Mouse (Mus musculus): ENCODE results near the gene Cyp26c1.
A peak's percentile ranks its signal among the peaks of the same experiment; 100 is the strongest.

The Cyp26c1 gene

GRCm38 (mm10) chr19:37698273-37699160, 13.1 kb downstream of the Cyp26c1 start:
- DNase-seq (ENCODE audit: low spot score in 2 of 2) = no peak

DNA sequence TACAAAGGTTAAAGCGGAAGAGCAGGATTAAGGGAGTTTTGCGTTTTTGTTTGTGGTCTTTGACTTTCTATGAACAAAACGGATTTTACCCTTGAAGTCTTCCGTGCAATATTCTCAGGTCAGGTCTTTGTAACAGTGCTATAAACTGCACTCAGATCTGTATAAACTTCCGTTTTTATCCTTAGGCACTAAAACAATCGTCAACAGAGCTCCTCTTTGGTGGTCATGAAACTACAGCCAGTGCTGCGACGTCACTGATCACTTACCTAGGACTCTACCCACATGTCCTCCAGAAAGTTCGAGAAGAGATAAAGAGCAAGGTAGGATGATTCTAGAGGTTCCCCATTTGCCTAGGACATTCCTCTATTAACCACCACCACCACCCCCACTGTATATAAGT, 14.3 kb downstream of the Cyp26c1 start:
- no peak for DNase-seq (ENCODE audit: low spot score in 2 of 2)

DNA sequence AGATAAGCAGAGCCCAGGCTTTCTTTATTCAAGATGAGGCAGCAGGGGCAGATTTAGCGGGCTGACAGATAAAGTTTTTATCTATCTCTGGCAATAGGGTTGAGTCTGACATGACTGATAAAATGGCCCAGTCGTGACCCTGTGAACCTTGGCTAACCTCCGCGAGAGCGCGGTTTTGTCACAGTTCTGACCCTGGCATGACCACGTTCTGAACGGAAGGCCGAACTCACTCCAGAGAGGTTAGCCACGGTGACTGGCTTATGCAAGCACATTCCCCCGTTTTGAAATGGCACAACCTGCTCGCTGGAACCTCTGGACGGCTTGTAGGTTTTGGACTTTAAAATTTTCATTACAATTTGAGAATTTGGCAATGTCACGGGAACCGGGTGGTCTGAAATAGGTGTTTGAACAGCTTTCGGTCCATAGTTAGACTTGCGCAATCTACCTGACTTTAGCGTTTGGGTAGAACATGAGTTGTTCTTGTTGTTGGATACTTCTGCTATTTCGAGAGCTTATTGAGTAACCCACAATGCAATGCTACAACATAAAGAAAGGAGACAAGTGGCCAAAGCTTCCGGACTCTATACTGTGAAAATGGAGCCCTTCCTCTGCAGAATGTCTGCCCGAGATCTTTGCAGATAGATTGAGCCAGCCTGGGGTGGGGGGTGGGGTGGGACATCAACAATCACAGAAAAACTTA, 17.1 kb downstream of the Cyp26c1 start:
- no peak for DNase-seq (ENCODE audit: low spot score in 2 of 2)

GRCm38 (mm10) chr19:37703902-37704509, 18.6 kb downstream of the Cyp26c1 start:
- peak; percentile 58 to 83 for DNase-seq (ENCODE audit: low spot score in 2 of 2)

GRCm38 (mm10) chr19:37705722-37706121, 20.3 kb downstream of the Cyp26c1 start:
- DNase-seq (ENCODE audit: low spot score in 2 of 2) = no peak

- DNase-seq (ENCODE audit: low spot score in 2 of 2) = no peak
Measured at GRCm38 (mm10) chr19:37714681-37715080, 29.3 kb downstream of the Cyp26c1 start.

GRCm38 (mm10) chr19:37715980-37716379, 30.6 kb downstream of the Cyp26c1 start:
- DNase-seq (ENCODE audit: low spot score in 2 of 2) = no peak

GRCm38 (mm10) chr19:37716524-37717175, 31.3 kb downstream of the Cyp26c1 start:
- DNase-seq (ENCODE audit: low spot score in 2 of 2) = no peak

DNA sequence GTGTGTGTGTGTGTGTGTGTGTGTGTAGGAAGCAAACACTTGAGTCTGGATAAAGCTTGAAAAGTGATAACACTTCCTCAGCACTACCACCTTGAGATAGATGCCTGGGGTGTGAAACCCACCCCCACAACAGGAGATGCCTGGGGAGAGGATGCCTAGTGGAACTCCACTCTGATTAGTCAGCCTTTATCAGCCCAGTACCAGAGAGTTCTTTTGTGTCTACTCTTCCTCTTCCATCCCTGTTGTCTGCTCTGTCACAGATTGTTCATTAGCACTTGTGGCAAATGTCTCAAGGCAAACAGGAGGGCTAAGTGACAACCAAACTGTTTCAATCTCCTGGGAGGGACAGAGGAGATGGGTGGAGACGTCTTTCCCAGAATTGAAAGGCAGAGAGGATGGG, 33.8 kb downstream of the Cyp26c1 start:
- no peak for DNase-seq (ENCODE audit: low spot score in 2 of 2)

GRCm38 (mm10) chr19:37724591-37724990, 39.2 kb downstream of the Cyp26c1 start:
- DNase-seq (ENCODE audit: low spot score in 2 of 2) = no peak

GRCm38 (mm10) chr19:37726585-37726984, 41.2 kb downstream of the Cyp26c1 start:
- DNase-seq (ENCODE audit: low spot score in 2 of 2) = no peak

DNA sequence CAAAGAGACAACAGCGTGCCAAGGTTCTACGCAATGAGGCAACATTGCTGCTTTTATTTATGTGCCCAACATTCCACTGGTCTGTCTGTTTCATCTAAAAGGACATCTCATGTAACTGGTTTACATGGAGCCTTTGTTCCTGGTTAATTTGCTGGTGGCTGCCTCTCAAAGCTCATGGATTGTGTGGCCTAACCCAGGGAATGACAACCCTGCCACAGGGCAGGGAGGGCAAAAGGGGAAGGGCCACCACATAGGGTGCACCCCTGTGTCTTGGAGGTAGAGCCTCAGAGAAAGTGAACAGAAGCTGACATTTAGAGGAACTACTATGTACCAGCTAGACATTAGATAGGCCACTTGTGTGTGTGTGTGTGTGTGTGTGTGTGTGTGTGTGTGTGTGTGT, 42.0 kb downstream of the Cyp26c1 start:
- DNase-seq (ENCODE audit: low spot score in 2 of 2) = no peak

DNA sequence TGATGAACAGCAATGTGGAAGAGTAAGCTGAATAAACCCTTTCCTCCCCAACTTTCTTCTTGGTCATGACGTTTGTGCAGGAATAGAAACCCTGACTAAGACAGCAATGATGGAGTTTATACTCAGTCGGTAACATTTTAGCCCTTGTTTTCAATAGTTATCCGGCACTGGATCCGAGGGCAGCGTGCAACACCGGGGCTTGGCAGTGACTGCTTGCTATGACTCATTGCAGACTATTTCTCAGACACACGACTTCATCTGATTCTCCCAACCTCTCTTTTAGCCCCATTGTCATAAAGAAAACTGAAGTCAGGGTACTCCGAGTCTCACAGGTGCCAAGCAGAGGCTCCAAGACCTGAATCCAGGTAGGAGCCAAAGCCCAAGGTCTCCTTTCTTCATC, 50.0 kb downstream of the Cyp26c1 start:
- DNase-seq (ENCODE audit: low spot score in 2 of 2) = no peak

GRCm38 (mm10) chr19:37738575-37738974, 53.2 kb downstream of the Cyp26c1 start:
- DNase-seq (ENCODE audit: low spot score in 2 of 2) = no peak

DNA sequence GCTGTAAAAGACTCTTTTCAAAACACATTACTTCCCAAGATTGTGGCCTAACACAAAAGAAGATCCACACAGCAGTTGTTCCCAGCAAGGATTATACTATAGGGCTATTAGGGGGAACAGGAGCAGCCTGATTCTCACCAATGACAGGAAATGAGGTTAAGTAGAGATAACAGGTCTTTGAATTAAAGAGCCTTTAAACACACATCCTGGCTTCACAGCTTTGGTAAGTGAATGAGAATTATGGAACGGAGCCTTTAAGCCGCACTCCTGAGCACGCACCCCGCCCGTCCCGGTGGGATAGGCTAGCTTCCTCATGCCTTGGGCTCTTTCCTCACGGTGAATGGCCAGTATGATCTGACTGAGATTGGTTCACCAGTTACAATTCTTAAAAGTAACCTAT, 54.7 kb downstream of the Cyp26c1 start:
- DNase-seq (ENCODE audit: low spot score in 2 of 2) = no peak
